Mouse (Mus musculus) lung, embryonic 16.5 days (tissue): ENCODE measurements at regions not wholly inside any gene's neighbourhood (a gene's known extent, or its start where the extent isn't known, plus 50 kb on each side); places are given as distances from the start of the nearest gene placed in this dataset.

Experiments used
- ATAC-seq: fragments of 200-750 bp; cut with Nextera tagmentation; 2 replicates; pipeline ENCODE4 v1.8.0; 2017; ENCODE audit warnings: low read depth, mild to moderate bottlenecking, moderate library complexity
- H3K27ac ChIP-seq: fragments of 300-500 bp; sonication (generic); 2 replicates; pipeline ENCODE4 v1.5.1; 2014; ENCODE audit warnings: mild to moderate bottlenecking, control low read depth, low read length
- H3K27me3 ChIP-seq: fragments of 300-500 bp; sonication (generic); 2 replicates; pipeline ENCODE4 v1.6.1; 2014; ENCODE audit warnings: low read depth, low read length, mixed read lengths; ENCODE audit not compliant: control insufficient read depth, insufficient read depth
- H3K36me3 ChIP-seq: fragments of 300-500 bp; sonication (generic); 2 replicates; pipeline ENCODE4 v1.6.1; 2014; ENCODE audit warnings: low read length; ENCODE audit not compliant: control insufficient read depth, insufficient read depth
- H3K4me1 ChIP-seq: fragments of 300-500 bp; sonication (generic); replicated peaks from 2 replicates; pipeline ENCODE4 v1.6.1; 2014; ENCODE audit warnings: low read length, mixed read lengths; ENCODE audit not compliant: control insufficient read depth, insufficient read depth
- H3K4me2 ChIP-seq: fragments of 300-500 bp; sonication (generic); 2 replicates; pipeline ENCODE4 v1.6.1; 2014; ENCODE audit warnings: low read depth, low read length, control low read depth
- H3K4me3 ChIP-seq: fragments of 300-500 bp; sonication (generic); 2 replicates; pipeline ENCODE4 v1.5.1; 2014; ENCODE audit warnings: mild to moderate bottlenecking, low read length, control low read depth
- H3K9ac ChIP-seq: fragments of 300-500 bp; sonication (generic); 2 replicates; pipeline ENCODE4 v1.6.1; 2014; ENCODE audit warnings: low read length, control low read depth
- H3K9me3 ChIP-seq: fragments of 300-500 bp; sonication (generic); 2 replicates; pipeline ENCODE4 v1.6.1; 2016; ENCODE audit warnings: low read length; ENCODE audit not compliant: control insufficient read depth
- WGBS: fragments of 180-500 bp; shearing (Covaris S2); extraction: QIAGEN DNeasy Blood & Tissue Kit; methylation state at CpG from one replicate; pipeline ENCODE4 v1.1.7; 2014; 5-methylcytosine and 5-hydroxymethylcytosine counted together

- no peak for ATAC-seq
Observed at GRCm38 (mm10) chr2:117656546-117657175, 313.9 kb upstream of the Rasgrp1 start.

GRCm38 (mm10) chr2:117660217-117660924 lies 317.6 kb upstream of the Rasgrp1 start:
- Histone ChIP-seq H3K36me3 (no peaks in the 10 kb centered on the region), H3K4me3 (no peak overlapping the region), H3K9me3 (no peaks in the 10 kb centered on the region), H3K4me2 (no peak overlapping the region), H3K4me1 (peaks cover 3% of the 10 kb centered on the region; the same call in 1 of the 2 replicates), H3K27ac (peak overlapping the region; percentile 53; the same call in 1 of the 2 replicates), H3K27me3 (no peaks in the 10 kb centered on the region), H3K9ac (no peak overlapping the region)
- WGBS, result 52% methylated on average over 3 of the region's 3 CpGs
- peak; percentile 62; the same call in 1 of the 2 replicates for ATAC-seq

More at GRCm38 (mm10) chr2:117656546-117657175, 313.9 kb upstream of the Rasgrp1 start:
- Histone ChIP-seq H3K4me2 (no peak overlapping the region), H3K4me3 (no peak overlapping the region), H3K4me1 (peaks cover 3% of the 10 kb centered on the region; the same call in 1 of the 2 replicates), H3K9me3 (no peaks in the 10 kb centered on the region), H3K27ac (no peak overlapping the region), H3K9ac (no peak overlapping the region), H3K36me3 (no peaks in the 10 kb centered on the region), H3K27me3 (no peaks in the 10 kb centered on the region)
- WGBS, result 32% methylated on average over 2 of the region's 2 CpGs

- Histone ChIP-seq H3K36me3 (no peaks in the 10 kb centered on the region), H3K4me1 (no peaks in the 10 kb centered on the region), H3K27me3 (no peaks in the 10 kb centered on the region), H3K9me3 (no peaks in the 10 kb centered on the region), H3K9ac (no peak overlapping the region), H3K27ac (no peak overlapping the region), H3K4me2 (no peak overlapping the region), H3K4me3 (no peak overlapping the region)
- ATAC-seq, result peak; percentile 95
Observed at GRCm38 (mm10) chr2:117662653-117663052, 319.9 kb upstream of the Rasgrp1 start.

GRCm38 (mm10) chr2:117666528-117666927 lies 323.7 kb upstream of the Rasgrp1 start:
- WGBS, result 49% methylated on average over 3 of the region's 3 CpGs
- H3K4me1 ChIP-seq, result no peaks in the 10 kb centered on the region
- no peak overlapping the region for H3K27ac ChIP-seq
- no peak overlapping the region for H3K4me3 ChIP-seq
- H3K9ac ChIP-seq, result no peak overlapping the region
- H3K27me3 ChIP-seq, result no peaks in the 10 kb centered on the region
- no peaks in the 10 kb centered on the region for H3K9me3 ChIP-seq
- ATAC-seq, result no peak
- H3K36me3 ChIP-seq, result no peaks in the 10 kb centered on the region
- no peak overlapping the region for H3K4me2 ChIP-seq

GRCm38 (mm10) chr2:117668137-117668536 lies 325.3 kb upstream of the Rasgrp1 start:
- ATAC-seq, result no peak
- H3K9ac ChIP-seq, result no peak overlapping the region
- H3K9me3 ChIP-seq, result no peaks in the 10 kb centered on the region
- no peak overlapping the region for H3K4me2 ChIP-seq
- no peaks in the 10 kb centered on the region for H3K36me3 ChIP-seq
- H3K4me3 ChIP-seq, result no peak overlapping the region
- no peaks in the 10 kb centered on the region for H3K4me1 ChIP-seq
- H3K27me3 ChIP-seq, result no peaks in the 10 kb centered on the region
- H3K27ac ChIP-seq, result no peak overlapping the region

GRCm38 (mm10) chr2:117674877-117675276 lies 332.1 kb upstream of the Rasgrp1 start:
- H3K9me3 ChIP-seq, result no peaks in the 10 kb centered on the region
- H3K4me2 ChIP-seq, result no peak overlapping the region
- 59% methylated on average over 1 of the region's 1 CpGs for WGBS
- peaks cover 8% of the 10 kb centered on the region; the same call in 1 of the 2 replicates for H3K4me1 ChIP-seq
- no peaks in the 10 kb centered on the region for H3K36me3 ChIP-seq
- H3K27me3 ChIP-seq, result no peaks in the 10 kb centered on the region
- no peak for ATAC-seq
- no peak overlapping the region for H3K4me3 ChIP-seq
- H3K27ac ChIP-seq, result no peak overlapping the region
- no peak overlapping the region for H3K9ac ChIP-seq

GRCm38 (mm10) chr2:117678650-117679049 lies 335.8 kb upstream of the Rasgrp1 start:
- Histone ChIP-seq H3K9ac (no peak overlapping the region), H3K27me3 (no peaks in the 10 kb centered on the region), H3K4me1 (peaks cover 8% of the 10 kb centered on the region; the same call in 1 of the 2 replicates), H3K36me3 (no peaks in the 10 kb centered on the region), H3K4me3 (no peak overlapping the region), H3K9me3 (no peaks in the 10 kb centered on the region; the same call in 1 of the 2 replicates), H3K27ac (0 out of 2 replicates have a peak overlapping the region, but pooled peaks have one; percentile 49), H3K4me2 (no peak overlapping the region)
- peak; percentile 70; the same call in 1 of the 2 replicates for ATAC-seq
- 18% methylated on average over 4 of the region's 4 CpGs for WGBS

- H3K4me3 ChIP-seq, result no peak overlapping the region
- no peak overlapping the region for H3K4me2 ChIP-seq
- H3K9ac ChIP-seq, result no peak overlapping the region
- WGBS, result 41% methylated on average over 4 of the region's 4 CpGs
- peak; percentile 98 for ATAC-seq
- no peaks in the 10 kb centered on the region for H3K27me3 ChIP-seq
- no peaks in the 10 kb centered on the region for H3K4me1 ChIP-seq
- H3K9me3 ChIP-seq, result peaks cover 2% of the 10 kb centered on the region; the same call in 1 of the 2 replicates
- H3K36me3 ChIP-seq, result no peaks in the 10 kb centered on the region
- H3K27ac ChIP-seq, result peak overlapping the region; percentile 59; the same call in 1 of the 2 replicates
Observed at GRCm38 (mm10) chr2:117685836-117686453, 343.1 kb upstream of the Rasgrp1 start.

GRCm38 (mm10) chr2:117693537-117693936 lies 350.7 kb upstream of the Rasgrp1 start:
- H3K4me1 ChIP-seq, result peaks cover 9% of the 10 kb centered on the region
- H3K36me3 ChIP-seq, result no peaks in the 10 kb centered on the region
- peak; percentile 95 for ATAC-seq
- no peaks in the 10 kb centered on the region for H3K9me3 ChIP-seq
- no peak overlapping the region for H3K4me2 ChIP-seq
- peak overlapping the region; percentile 82 for H3K27ac ChIP-seq
- 13% methylated on average over 4 of the region's 4 CpGs for WGBS
- no peaks in the 10 kb centered on the region for H3K27me3 ChIP-seq
- no peak overlapping the region for H3K4me3 ChIP-seq
- no peak overlapping the region for H3K9ac ChIP-seq
